Mouse (Mus musculus): ENCODE data around the gene Wfdc8. TPM values are rescaled to one million over a fixed set of nuclear protein-coding genes. Genes with fewer than 3 reads are reported as not detected.
"Not testable (repeated sequence)": the region's sequence is repeated elsewhere in the genome, so short reads cannot be mapped to it uniquely, and the experiment has no call there.

Wfdc8 gene
- polyA plus RNA-seq, 1 experiment from 2014 or later = not detected

GRCm38 (mm10) chr2:164603482-164603881 is 9.9 kb downstream of the Wfdc8 start:
- Histone ChIP-seq H3K4me2 (no peak overlapping the region), H3K4me3 (no peak overlapping the region), H3K27ac (replicated peaks) (no peak overlapping the region), H3K9ac (no peak overlapping the region), H3K4me1 (replicated peaks) (no peaks in the 10 kb centered on the region), H3K36me3 (no peaks in the 10 kb centered on the region), H3K27me3 (no peaks in the 10 kb centered on the region), H3K9me3 (no peaks in the 10 kb centered on the region)
- 95% methylated on average over 3 of the region's 3 CpGs for WGBS
- no peak for ATAC-seq (ENCODE audit: low FRiP score, low read depth)

- ATAC-seq (ENCODE audit: low FRiP score, low read depth) = no peak
- 72% methylated on average over 3 of the region's 3 CpGs for WGBS
- Histone ChIP-seq H3K9ac (no peak overlapping the region), H3K9me3 (no peaks in the 10 kb centered on the region), H3K4me2 (no peak overlapping the region), H3K27ac (replicated peaks) (no peak overlapping the region), H3K36me3 (no peaks in the 10 kb centered on the region), H3K4me3 (no peak overlapping the region), H3K4me1 (replicated peaks) (no peaks in the 10 kb centered on the region), H3K27me3 (no peaks in the 10 kb centered on the region)
These were observed 13.2 kb downstream of the Wfdc8 start for GRCm38 (mm10) chr2:164600179-164600578.

- no peaks in the 10 kb centered on the region for H3K9me3 ChIP-seq
- H3K9ac ChIP-seq = no peak within 1 kb of the TSS
- 80% methylated on average over 4 of the region's 4 CpGs for WGBS
- no peak within 1 kb of the TSS for H3K4me3 ChIP-seq
- no peak within 1 kb of the TSS for H3K27ac ChIP-seq (replicated peaks)
- no peaks in the 10 kb centered on the region for H3K4me1 ChIP-seq (replicated peaks)
- ATAC-seq (ENCODE audit: low FRiP score, low read depth) = no peak
- no peak within 1 kb of the TSS for H3K4me2 ChIP-seq
- H3K27me3 ChIP-seq = peaks cover 2% of the 10 kb centered on the region; the same call in 1 of the 2 replicates
- H3K36me3 ChIP-seq = no peaks in the 10 kb centered on the region
These were observed 19.9 kb downstream of the Wfdc8 start, which contains the start of gene Eppin for GRCm38 (mm10) chr2:164593494-164593893. Gene Eppin (minus strand): TSS chr2:164593594.

GRCm38 (mm10) chr2:164592014-164592413 is 21.4 kb downstream of the Wfdc8 start:
- H3K4me3 ChIP-seq = no peak overlapping the region
- no peak for ATAC-seq (ENCODE audit: low FRiP score, low read depth)
- no peaks in the 10 kb centered on the region for H3K9me3 ChIP-seq
- H3K27me3 ChIP-seq = peaks cover 2% of the 10 kb centered on the region; the same call in 1 of the 2 replicates
- H3K4me1 ChIP-seq (replicated peaks) = no peaks in the 10 kb centered on the region
- WGBS = 13% methylated on average over 4 of the region's 4 CpGs
- H3K9ac ChIP-seq = no peak overlapping the region
- no peak overlapping the region for H3K27ac ChIP-seq (replicated peaks)
- no peak overlapping the region for H3K4me2 ChIP-seq
- H3K36me3 ChIP-seq = no peaks in the 10 kb centered on the region

- WGBS = 66% methylated on average over 13 of the region's 13 CpGs
- not testable (repeated sequence) for H3K9me3 ChIP-seq; H3K36me3 ChIP-seq; H3K4me1 ChIP-seq (replicated peaks); H3K27ac ChIP-seq (replicated peaks); H3K4me2 ChIP-seq; H3K9ac ChIP-seq; H3K4me3 ChIP-seq; H3K27me3 ChIP-seq; ATAC-seq (ENCODE audit: low FRiP score, low read depth)
These were observed 28.3 kb downstream of the Wfdc8 start, which contains the start of gene Wfdc6a for GRCm38 (mm10) chr2:164585025-164585725. Gene Wfdc6a (minus strand): TSS chr2:164585447.

GRCm38 (mm10) chr2:164573359-164573758 is 40.1 kb downstream of the Wfdc8 start, which contains the start of gene Spint3:
Gene Spint3 (minus strand): TSS chr2:164573459.
- H3K4me2 ChIP-seq; H3K9ac ChIP-seq; H3K36me3 ChIP-seq; H3K27me3 ChIP-seq; ATAC-seq (ENCODE audit: low FRiP score, low read depth); H3K4me3 ChIP-seq; H3K4me1 ChIP-seq (replicated peaks); H3K9me3 ChIP-seq; H3K27ac ChIP-seq (replicated peaks): not testable (repeated sequence)
- WGBS = 87% methylated on average over 6 of the region's 6 CpGs

- H3K27me3 ChIP-seq = peaks cover 18% of the 10 kb centered on the region
- H3K36me3 ChIP-seq = no peaks in the 10 kb centered on the region
- H3K9me3 ChIP-seq = no peaks in the 10 kb centered on the region
- H3K4me3 ChIP-seq = no peak overlapping the region
- H3K4me2 ChIP-seq = no peak overlapping the region
- no peak overlapping the region for H3K27ac ChIP-seq (replicated peaks)
- no peak overlapping the region for H3K9ac ChIP-seq
- peaks cover 16% of the 10 kb centered on the region for H3K4me1 ChIP-seq (replicated peaks)
- ATAC-seq (ENCODE audit: low FRiP score, low read depth) = no peak
- 87% methylated on average over 5 of the region's 5 CpGs for WGBS
These were observed 46.0 kb downstream of the Wfdc8 start for GRCm38 (mm10) chr2:164567460-164567859.

- 86% methylated on average over 2 of the region's 2 CpGs for WGBS
- Histone ChIP-seq H3K4me3 (no peak overlapping the region), H3K4me1 (replicated peaks) (peaks cover 19% of the 10 kb centered on the region), H3K27me3 (peaks cover 22% of the 10 kb centered on the region), H3K9me3 (no peaks in the 10 kb centered on the region), H3K36me3 (no peaks in the 10 kb centered on the region), H3K27ac (replicated peaks) (no peak overlapping the region), H3K9ac (no peak overlapping the region), H3K4me2 (no peak overlapping the region)
- ATAC-seq (ENCODE audit: low FRiP score, low read depth) = no peak
These were observed 46.4 kb downstream of the Wfdc8 start for GRCm38 (mm10) chr2:164566997-164567396.

- no peak overlapping the region for H3K27ac ChIP-seq (replicated peaks)
- 63% methylated on average over 5 of the region's 5 CpGs for WGBS
- H3K27me3 ChIP-seq = peaks cover 25% of the 10 kb centered on the region
- no peaks in the 10 kb centered on the region for H3K36me3 ChIP-seq
- H3K4me3 ChIP-seq = no peak overlapping the region
- no peak for ATAC-seq (ENCODE audit: low FRiP score, low read depth)
- peaks cover 19% of the 10 kb centered on the region for H3K4me1 ChIP-seq (replicated peaks)
- H3K9me3 ChIP-seq = no peaks in the 10 kb centered on the region
- H3K4me2 ChIP-seq = no peak overlapping the region
- H3K9ac ChIP-seq = no peak overlapping the region
These were observed 49.1 kb downstream of the Wfdc8 start for GRCm38 (mm10) chr2:164564346-164564745.

GRCm38 (mm10) chr2:164563339-164564038 is 49.9 kb downstream of the Wfdc8 start:
- Histone ChIP-seq H3K9me3 (no peaks in the 10 kb centered on the region), H3K4me3 (peak overlapping the region; percentile 44), H3K9ac (peak overlapping the region; percentile 34), H3K4me2 (peak overlapping the region; percentile 95), H3K36me3 (no peaks in the 10 kb centered on the region), H3K27me3 (peaks cover 25% of the 10 kb centered on the region), H3K27ac (replicated peaks) (no peak overlapping the region), H3K4me1 (replicated peaks) (peaks cover 19% of the 10 kb centered on the region)
- ATAC-seq (ENCODE audit: low FRiP score, low read depth) = peak; percentile 72; the same call in 1 of the 2 replicates
- WGBS = under 1% methylated on average over 32 of the region's 32 CpGs

- Histone ChIP-seq H3K4me2 (peak within 1 kb of the TSS; percentile 95), H3K9ac (peak within 1 kb of the TSS; percentile 34), H3K4me1 (replicated peaks) (peaks cover 19% of the 10 kb centered on the region), H3K36me3 (no peaks in the 10 kb centered on the region), H3K9me3 (no peaks in the 10 kb centered on the region), H3K4me3 (peak within 1 kb of the TSS; percentile 44), H3K27me3 (peaks cover 25% of the 10 kb centered on the region), H3K27ac (replicated peaks) (no peak within 1 kb of the TSS)
- ATAC-seq (ENCODE audit: low FRiP score, low read depth) = no peak
- 3% methylated on average over 24 of the region's 24 CpGs for WGBS
These were observed 50.8 kb downstream of the Wfdc8 start, which contains the start of gene Wfdc2 for GRCm38 (mm10) chr2:164562391-164563188. Gene Wfdc2 (plus strand): TSS chr2:164562413.

- WGBS = 91% methylated on average over 8 of the region's 8 CpGs
These were observed 53.3 kb downstream of the Wfdc8 start for GRCm38 (mm10) chr2:164560106-164560505.

More at GRCm38 (mm10) chr2:164560106-164560505, 53.3 kb downstream of the Wfdc8 start:
- ATAC-seq (ENCODE audit: low FRiP score, low read depth) = no peak
- H3K9me3 ChIP-seq = no peaks in the 10 kb centered on the region
- peaks cover 19% of the 10 kb centered on the region for H3K4me1 ChIP-seq (replicated peaks)
- no peak overlapping the region for H3K4me2 ChIP-seq
- no peak overlapping the region for H3K27ac ChIP-seq (replicated peaks)
- H3K9ac ChIP-seq = no peak overlapping the region
- no peak overlapping the region for H3K4me3 ChIP-seq
- no peaks in the 10 kb centered on the region for H3K36me3 ChIP-seq
- peaks cover 25% of the 10 kb centered on the region for H3K27me3 ChIP-seq

Measured in hindbrain, embryonic 15.5 days (tissue).